Mouse (Mus musculus): ENCODE measurements at regions not wholly inside any gene's neighbourhood (a gene's known extent, or its start where the extent isn't known, plus 50 kb on each side); places are given as distances from the start of the nearest gene placed in this dataset. TPM values are rescaled to one million over a fixed set of nuclear protein-coding genes. Genes with fewer than 3 reads are reported as not detected.

DNA sequence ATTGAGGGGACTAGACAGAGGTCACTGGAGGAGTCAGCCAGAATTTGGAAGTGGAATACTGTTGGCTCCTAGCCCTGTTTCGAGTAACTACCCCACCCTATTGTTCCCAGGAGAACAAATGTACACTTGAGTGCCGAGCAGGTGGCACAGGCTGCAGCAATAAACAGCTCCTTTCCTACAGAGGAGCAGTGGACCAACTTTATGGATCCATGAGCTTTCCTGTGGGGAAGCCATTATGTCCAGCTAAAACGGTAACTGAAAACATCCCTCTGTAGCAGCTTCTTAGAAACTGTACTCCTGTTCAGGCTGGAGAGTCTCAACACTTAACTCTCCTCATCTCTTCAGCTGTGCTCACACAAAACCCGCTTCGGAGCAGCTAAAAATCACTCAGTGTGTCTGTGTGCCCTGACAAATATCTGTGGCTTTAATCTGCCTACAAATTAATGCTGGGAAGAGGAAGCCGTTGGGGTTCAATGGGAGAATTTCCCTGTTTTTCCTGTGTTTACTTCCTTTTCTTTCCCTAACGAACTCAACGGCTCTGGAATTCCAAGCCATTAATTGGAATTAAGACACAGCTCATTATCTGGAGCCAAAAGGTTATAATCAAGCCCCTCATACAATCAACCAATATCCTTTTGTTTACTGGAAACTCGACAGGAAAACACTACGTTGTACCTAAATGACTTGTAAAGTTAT lies 112.6 kb upstream of the Tll1 start:
- no peak overlapping the region for H3K4me2 ChIP-seq

DNA sequence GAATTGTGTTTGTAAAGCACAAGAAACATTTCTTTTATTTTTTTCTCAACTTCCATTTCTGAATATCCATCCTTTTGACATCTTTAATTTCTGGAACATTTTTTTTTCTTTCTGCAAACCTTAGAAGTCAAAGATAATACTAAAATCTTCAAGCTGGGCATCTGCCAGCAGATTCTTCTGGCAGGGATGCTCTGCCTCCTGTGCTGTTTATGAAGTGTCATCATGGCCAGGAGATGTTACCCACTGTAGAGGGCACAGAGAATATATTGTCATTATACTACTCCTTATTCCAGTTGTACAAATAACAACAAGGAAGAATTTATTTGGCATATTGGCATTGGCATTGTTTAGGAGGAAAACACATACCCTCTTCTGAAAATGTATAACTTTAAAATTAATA lies 111.7 kb upstream of the Tll1 start:
- peaks cover 10% of the 10 kb centered on the region for H3K4me1 ChIP-seq (replicated peaks)
- no peak for ATAC-seq (ENCODE audit: low read depth)
- H3K36me3 ChIP-seq: no peaks in the 10 kb centered on the region
- H3K4me2 ChIP-seq: no peak overlapping the region
- no peaks in the 10 kb centered on the region for H3K27me3 ChIP-seq
- H3K9ac ChIP-seq: no peak overlapping the region
- H3K27ac ChIP-seq (replicated peaks): no peak overlapping the region
- H3K4me3 ChIP-seq: no peak overlapping the region
- no peaks in the 10 kb centered on the region for H3K9me3 ChIP-seq

More for the DNA sequence above, 112.6 kb upstream of the Tll1 start:
- Histone ChIP-seq H3K27me3 (no peaks in the 10 kb centered on the region), H3K4me1 (replicated peaks) (peaks cover 10% of the 10 kb centered on the region), H3K27ac (replicated peaks) (peak overlapping the region; percentile 18; the same call in 1 of the 2 replicates), H3K36me3 (no peaks in the 10 kb centered on the region), H3K4me3 (no peak overlapping the region), H3K9ac (no peak overlapping the region), H3K9me3 (no peaks in the 10 kb centered on the region)
- ATAC-seq (ENCODE audit: low read depth): peak; percentile 36; the same call in 1 of the 2 replicates
- WGBS: 22% methylated on average over 10 of the region's 10 CpGs

DNA sequence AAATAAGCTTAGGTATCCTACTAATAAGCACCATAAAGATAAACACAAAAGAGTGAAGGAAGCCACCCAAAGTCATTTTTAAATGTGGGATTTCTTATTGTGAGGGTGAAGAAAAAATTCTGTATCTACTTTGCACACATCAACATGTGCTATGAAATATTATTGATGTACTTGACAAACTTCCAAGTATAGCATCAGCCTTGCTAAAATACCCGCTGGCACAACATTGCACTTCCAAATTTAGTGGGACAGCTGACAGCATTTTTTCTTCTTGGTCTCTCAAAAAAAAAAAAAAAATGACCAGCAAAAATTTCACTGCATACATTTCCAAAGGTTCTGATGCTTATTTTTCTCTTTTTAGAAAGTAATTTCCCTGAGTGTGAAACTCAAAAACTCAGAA lies 101.9 kb upstream of the Tll1 start:
- no peaks in the 10 kb centered on the region for H3K4me1 ChIP-seq (replicated peaks)
- no peaks in the 10 kb centered on the region for H3K9me3 ChIP-seq
- 89% methylated on average over 1 of the region's 1 CpGs for WGBS
- no peak overlapping the region for H3K9ac ChIP-seq
- H3K27me3 ChIP-seq: no peaks in the 10 kb centered on the region
- ATAC-seq (ENCODE audit: low read depth): no peak
- H3K36me3 ChIP-seq: no peaks in the 10 kb centered on the region
- H3K27ac ChIP-seq (replicated peaks): no peak overlapping the region
- no peak overlapping the region for H3K4me2 ChIP-seq
- no peak overlapping the region for H3K4me3 ChIP-seq

DNA sequence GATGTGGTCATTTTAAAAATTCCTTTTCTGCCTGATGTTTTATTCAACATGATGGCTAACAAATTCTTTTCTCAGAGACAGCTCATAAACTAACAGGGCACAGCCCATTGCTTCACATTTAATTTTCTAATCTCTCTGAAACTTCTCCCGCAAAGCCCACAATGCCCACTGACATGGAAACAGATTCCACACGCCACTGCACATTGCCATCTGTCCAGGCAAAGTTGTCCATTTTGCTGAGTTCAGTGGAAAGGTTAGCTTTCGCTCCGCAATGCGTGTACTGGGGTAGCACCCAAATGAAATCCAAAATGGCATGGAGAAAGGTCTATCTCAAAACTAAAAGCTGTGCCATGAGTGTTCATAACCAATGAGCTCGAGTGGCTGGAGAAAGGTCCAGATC lies 76.7 kb upstream of the Tll1 start:
- Histone ChIP-seq H3K36me3 (no peaks in the 10 kb centered on the region), H3K9me3 (no peaks in the 10 kb centered on the region), H3K4me2 (no peak overlapping the region), H3K9ac (no peak overlapping the region), H3K4me1 (replicated peaks) (no peaks in the 10 kb centered on the region), H3K4me3 (no peak overlapping the region), H3K27ac (replicated peaks) (no peak overlapping the region), H3K27me3 (no peaks in the 10 kb centered on the region)
- 83% methylated on average over 6 of the region's 6 CpGs for WGBS
- ATAC-seq (ENCODE audit: low read depth): no peak

DNA sequence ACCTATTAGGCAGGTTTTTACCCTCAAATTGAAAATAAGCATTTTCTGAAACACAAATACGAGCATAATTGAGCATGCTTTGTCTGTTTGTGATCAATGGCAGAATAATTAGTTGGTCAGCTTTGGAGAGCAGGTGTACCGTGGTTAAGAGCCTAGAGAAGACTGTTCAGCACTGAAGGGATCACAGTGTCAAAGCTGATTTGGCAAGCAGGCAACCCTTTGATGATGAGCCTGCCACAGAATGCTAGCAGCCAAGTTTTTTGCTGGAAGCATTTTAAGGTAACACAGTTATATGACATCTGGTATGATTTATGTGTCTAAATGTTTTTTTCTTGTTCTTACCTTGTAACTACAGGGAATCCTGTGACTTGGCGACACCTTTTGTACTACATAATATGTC lies 75.5 kb upstream of the Tll1 start:
- no peaks in the 10 kb centered on the region for H3K36me3 ChIP-seq
- H3K4me1 ChIP-seq (replicated peaks): no peaks in the 10 kb centered on the region
- ATAC-seq (ENCODE audit: low read depth): no peak
- WGBS: 80% methylated on average over 3 of the region's 3 CpGs
- H3K27me3 ChIP-seq: no peaks in the 10 kb centered on the region
- no peak overlapping the region for H3K9ac ChIP-seq
- no peaks in the 10 kb centered on the region for H3K9me3 ChIP-seq
- H3K27ac ChIP-seq (replicated peaks): no peak overlapping the region
- H3K4me3 ChIP-seq: no peak overlapping the region
- H3K4me2 ChIP-seq: no peak overlapping the region

DNA sequence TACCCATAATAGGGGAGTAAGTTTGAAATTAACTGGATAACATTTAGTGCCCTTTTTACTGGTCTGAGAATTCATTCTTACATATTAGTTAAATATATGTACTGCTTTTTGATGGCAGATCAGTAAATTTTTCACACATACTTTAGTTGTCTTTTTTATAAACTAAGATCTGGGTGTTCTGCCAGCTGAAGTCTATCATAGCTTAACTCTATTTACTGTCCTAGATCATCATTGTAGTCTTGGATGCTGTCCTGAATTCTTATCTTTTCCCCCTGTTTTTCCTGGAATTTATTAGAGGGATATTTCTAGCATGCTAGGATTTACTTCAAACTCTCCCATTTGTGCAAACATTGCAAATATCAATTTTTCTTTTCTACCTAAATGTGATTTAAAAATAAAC lies 74.3 kb upstream of the Tll1 start:
- no peaks in the 10 kb centered on the region for H3K36me3 ChIP-seq
- no peaks in the 10 kb centered on the region for H3K9me3 ChIP-seq
- no peaks in the 10 kb centered on the region for H3K4me1 ChIP-seq (replicated peaks)
- H3K9ac ChIP-seq: no peak overlapping the region
- no peaks in the 10 kb centered on the region for H3K27me3 ChIP-seq
- ATAC-seq (ENCODE audit: low read depth): no peak
- no peak overlapping the region for H3K4me3 ChIP-seq
- no peak overlapping the region for H3K27ac ChIP-seq (replicated peaks)
- no peak overlapping the region for H3K4me2 ChIP-seq

DNA sequence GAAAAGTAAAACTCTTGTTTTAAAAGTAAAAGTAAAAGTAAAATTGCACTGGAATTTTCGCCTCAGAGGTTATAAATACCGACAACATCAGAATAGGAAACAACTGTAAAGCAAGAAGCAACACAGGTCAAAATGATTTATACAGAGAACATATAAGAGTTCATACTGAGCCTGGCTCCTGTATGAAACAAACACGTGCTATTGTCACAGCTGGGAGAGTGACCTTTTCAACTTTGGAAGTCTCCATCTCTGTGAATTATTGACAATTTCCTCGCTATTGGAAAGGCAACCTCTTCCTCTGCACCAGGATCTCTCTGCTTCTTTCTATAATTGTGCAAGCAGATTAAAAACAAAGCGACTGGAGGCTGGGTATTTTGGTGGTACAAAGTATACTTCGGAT lies 70.0 kb upstream of the Tll1 start:
- Histone ChIP-seq H3K4me3 (no peak overlapping the region), H3K27me3 (no peaks in the 10 kb centered on the region), H3K4me1 (replicated peaks) (no peaks in the 10 kb centered on the region), H3K36me3 (no peaks in the 10 kb centered on the region), H3K9ac (no peak overlapping the region), H3K27ac (replicated peaks) (no peak overlapping the region), H3K9me3 (no peaks in the 10 kb centered on the region), H3K4me2 (no peak overlapping the region)
- no peak for ATAC-seq (ENCODE audit: low read depth)
- 51% methylated on average over 6 of the region's 6 CpGs for WGBS

DNA sequence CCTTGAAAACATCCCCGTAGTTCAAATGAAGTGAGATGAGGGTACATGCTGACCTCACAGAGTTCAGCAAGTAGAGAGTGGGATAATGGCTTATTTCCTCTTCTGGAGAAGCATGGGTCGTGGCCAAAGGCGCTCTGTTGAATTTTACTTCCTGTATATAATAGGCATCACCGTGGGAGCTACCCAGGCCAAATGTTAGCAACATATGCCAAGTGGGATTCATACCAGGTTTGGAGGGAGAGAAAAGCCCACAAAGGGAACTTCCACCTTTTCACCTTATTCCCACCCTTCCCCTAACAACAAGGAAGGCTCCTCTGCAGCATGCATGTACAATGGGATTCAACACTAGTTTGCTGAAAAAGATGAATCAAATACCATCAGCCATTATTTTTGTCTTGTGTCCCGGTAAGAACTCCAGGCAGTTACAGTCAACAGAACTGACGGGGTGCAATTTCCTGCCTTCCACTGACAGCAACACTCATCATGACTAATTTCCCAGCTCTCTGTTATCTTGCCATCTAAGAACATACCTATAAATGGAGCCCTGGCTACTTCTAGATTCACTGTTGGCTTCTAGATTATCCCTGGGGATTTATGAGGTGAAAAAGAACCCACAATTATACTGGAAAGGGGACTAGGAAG lies 59.4 kb upstream of the Tll1 start:
- Histone ChIP-seq H3K27ac (replicated peaks) (no peak overlapping the region), H3K36me3 (no peaks in the 10 kb centered on the region), H3K4me1 (replicated peaks) (no peaks in the 10 kb centered on the region), H3K9me3 (no peaks in the 10 kb centered on the region), H3K4me2 (no peak overlapping the region), H3K9ac (no peak overlapping the region), H3K4me3 (no peak overlapping the region), H3K27me3 (no peaks in the 10 kb centered on the region)
- no peak for ATAC-seq (ENCODE audit: low read depth)
- WGBS: 83% methylated on average over 6 of the region's 6 CpGs

MicroRNAs in the stretch of these regions (microRNA counts, 519-probe panel; counts per million panel counts)
- microRNA mmu-miR-710: 1,866 counts per million, percentile 13 among the panel's probes with 10 or more counts

Small RNAs in the stretch of these regions (microRNA-seq; reads per million reads assigned to microRNA genes)
- gene Mir710: not detected
